Comparison of ENCODE assay signal across 21 mouse cellular contexts in genomic region chr15:6726130-6726808, GRCm38 (mm10). TPM values are rescaled to one million over a fixed set of nuclear protein-coding genes. Genes with fewer than 3 reads are reported as not detected.
DNase-seq lines count a peak whose midpoint lies in the region; ATAC-seq and TF ChIP-seq lines count a peak whose summit lies in the region.
"Had no signal": no experiment of that assay in that cellular context is flagged by ENCODE, and none has a peak within 500 bp of the region (broad histone marks: within the 10 kb centered on the region; RNA-seq: fewer than 3 reads in every experiment).

No protein-coding gene starts in this region.

- H3K9ac ChIP-seq in forebrain, postnatal 0 days, result no peak overlapping the region
- H3K9ac ChIP-seq: forebrain, embryonic 15.5 days; heart, embryonic 15.5 days; hindbrain, embryonic 13.5 days; limb, embryonic 12.5 days; liver, embryonic 12.5 days had no signal

- H3K27ac ChIP-seq in forebrain, postnatal 0 days (ENCODE audit: low read depth, low read length), result no peak overlapping the region
- H3K27ac ChIP-seq in heart, embryonic 10.5 days, result no peak overlapping the region
- H3K27ac ChIP-seq: forebrain, embryonic 15.5 days; heart, embryonic 15.5 days; hindbrain, embryonic 13.5 days; limb, embryonic 12.5 days; liver, embryonic 12.5 days; midbrain, embryonic 10.5 days had no signal

- H3K36me3 ChIP-seq in forebrain, postnatal 0 days (ENCODE audit: insufficient read depth), result no peaks in the 10 kb centered on the region
- no peaks in the 10 kb centered on the region for H3K36me3 ChIP-seq in heart, embryonic 10.5 days
- H3K36me3 ChIP-seq: forebrain, embryonic 15.5 days; heart, embryonic 15.5 days; hindbrain, embryonic 13.5 days; limb, embryonic 12.5 days; liver, embryonic 12.5 days; midbrain, embryonic 10.5 days had no signal

- H3K4me1 ChIP-seq in forebrain, postnatal 0 days (ENCODE audit: insufficient read depth), result no peaks in the 10 kb centered on the region
- H3K4me1 ChIP-seq in heart, embryonic 10.5 days, result peaks cover 3% of the 10 kb centered on the region; the same call in 1 of the 2 replicates
- H3K4me1 ChIP-seq: forebrain, embryonic 15.5 days; midbrain, embryonic 10.5 days had no signal

- peak; percentile 80 for ATAC-seq in activated CD4-positive, CD25-positive, alpha-beta regulatory T cell, adult 4 months
- ATAC-seq in forebrain, postnatal 0 days, result no peak
- ATAC-seq: forebrain, embryonic 15.5 days; liver, embryonic 12.5 days had no signal

- no peaks in the 10 kb centered on the region for H3K9me3 ChIP-seq in forebrain, postnatal 0 days (ENCODE audit: low read length)
- H3K9me3 ChIP-seq in heart, embryonic 10.5 days, result no peaks in the 10 kb centered on the region
- H3K9me3 ChIP-seq: forebrain, embryonic 15.5 days; heart, embryonic 15.5 days; hindbrain, embryonic 13.5 days; limb, embryonic 12.5 days; liver, embryonic 12.5 days; midbrain, embryonic 10.5 days had no signal

- no peak overlapping the region for H3K4me2 ChIP-seq in forebrain, postnatal 0 days (ENCODE audit: low read depth)
- H3K4me2 ChIP-seq: forebrain, embryonic 15.5 days; heart, embryonic 15.5 days; hindbrain, embryonic 13.5 days; limb, embryonic 12.5 days; liver, embryonic 12.5 days had no signal

- H3K27me3 ChIP-seq in forebrain, postnatal 0 days (ENCODE audit: insufficient read depth, low read length), result no peaks in the 10 kb centered on the region
- no peaks in the 10 kb centered on the region for H3K27me3 ChIP-seq in heart, embryonic 10.5 days (ENCODE audit: insufficient read depth, poor library complexity, severe bottlenecking)
- H3K27me3 ChIP-seq: forebrain, embryonic 15.5 days; heart, embryonic 15.5 days; hindbrain, embryonic 13.5 days; limb, embryonic 12.5 days; liver, embryonic 12.5 days had no signal

- peak; percentile 42 for DNase-seq in lung, postnatal 36 days
- DNase-seq in lung, postnatal 14 days, result no peak
- DNase-seq in naive thymus-derived CD4-positive, alpha-beta T cell, adult 2 months (ENCODE audit: low read depth), result peak; percentile 77
- DNase-seq in right cerebral cortex, adult 2 months (ENCODE audit: low spot score in 2 of 2), result no peak
- no peak for DNase-seq in forebrain, postnatal 0 days
- no peak for DNase-seq in heart, embryonic 10.5 days (ENCODE audit: low spot score)
- DNase-seq: adrenal gland, adult 8-10 months; cerebellum, adult 2 months; gastrocnemius, postnatal 10 days; heart, adult 18-20 months; heart, postnatal 36 days; kidney, postnatal 36 days; layer of hippocampus, postnatal 36 days; thymus, postnatal 25 days had no signal

- WGBS in forebrain, postnatal 0 days, result 81% methylated on average over 5 of the region's 5 CpGs
- WGBS in heart, embryonic 10.5 days, result 79% methylated on average over 5 of the region's 5 CpGs

- TF ChIP-seq CTCF in forebrain, postnatal 0 days (IDR thresholded peaks at IDR 0.05; ENCODE audit: low read depth), result no peak

- no peak overlapping the region for H3K4me3 ChIP-seq in forebrain, postnatal 0 days (ENCODE audit: low read depth, low read length)
- no peak overlapping the region for H3K4me3 ChIP-seq in heart, embryonic 10.5 days
- H3K4me3 ChIP-seq: forebrain, embryonic 15.5 days; heart, embryonic 15.5 days; hindbrain, embryonic 13.5 days; limb, embryonic 12.5 days; liver, embryonic 12.5 days; midbrain, embryonic 10.5 days had no signal

RNA-seq across cellular contexts. Expression of gene Rictor, which starts 18.1 kb away (rescaled TPM):
- polyA plus RNA-seq in activated CD4-positive, CD25-positive, alpha-beta regulatory T cell, adult 4 months (2017; shearing (Covaris generic)), result 10 to 100 TPM; 19.2 to 28.8 TPM
- 30.6 and 42.0 TPM in 2 replicates for total RNA-seq in forebrain, postnatal 0 days (2014; rRNA removed)
- polyA plus RNA-seq in forebrain, postnatal 0 days (2015; fragmentation: Nextera tagmentation; extraction: Ambion mirVana), result 20.2 and 32.9 TPM in 2 replicates
- polyA plus RNA-seq in heart, embryonic 10.5 days (2016; fragmentation: Nextera tagmentation; extraction: Ambion mirVana), result 34.0 and 35.1 TPM in 2 replicates

Comparison
In these comparisons a context has a peak if more than half of its experiments do, and no peak if none do; other contexts are left out.
1. DNase-seq: peak in lung, postnatal 36 days (single experiment) and naive thymus-derived CD4-positive, alpha-beta T cell, adult 2 months (single experiment); none in lung, postnatal 14 days (single experiment), right cerebral cortex, adult 2 months (0 of 2), forebrain, postnatal 0 days (single experiment) and heart, embryonic 10.5 days (single experiment).